ENCODE assay signal across 1 mouse cellular context in the genomic region with DNA sequence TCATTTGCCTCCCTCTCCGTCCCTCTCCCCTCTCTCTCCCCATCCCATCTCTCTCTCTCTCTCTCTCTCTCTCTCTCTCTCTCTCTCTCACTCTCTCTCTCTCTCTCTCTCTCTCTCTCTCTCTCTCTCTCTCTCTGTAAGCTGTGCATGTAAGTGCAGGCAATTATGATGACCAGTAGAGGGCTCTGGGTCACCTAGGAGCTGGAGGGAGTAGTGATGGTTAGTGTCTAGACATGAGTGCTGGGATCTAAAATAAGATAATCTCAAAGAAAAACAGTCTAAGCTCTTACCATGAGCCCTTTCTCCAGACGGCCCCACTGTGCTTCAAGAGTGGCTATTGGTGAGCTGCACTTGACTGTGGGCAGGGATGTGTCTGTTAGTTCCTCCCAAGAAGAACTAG.
TF ChIP-seq lines count a peak whose summit lies in the region.

No protein-coding gene starts in this region.

TF ChIP-seq in MEL, 35 proteins besides CTCF, POLR2A, EP300 and RAD21:
- TF ChIP-seq MYC (IDR thresholded peaks at IDR 0.05; ENCODE audit: low read depth, low read length) = no peak
- TF ChIP-seq MYB (IDR thresholded peaks at IDR 0.05; ENCODE audit: low read depth, low read length) = no peak
- no peak for TF ChIP-seq CHD2 (IDR thresholded peaks at IDR 0.05; ENCODE audit: low read length)
- TF ChIP-seq CHD1 (IDR thresholded peaks at IDR 0.05; ENCODE audit: low read depth, low read length) = no peak
- TF ChIP-seq TCF12 (IDR thresholded peaks at IDR 0.05; ENCODE audit: low read depth, low read length) = no peak
- TF ChIP-seq TAL1 (IDR thresholded peaks at IDR 0.05; ENCODE audit: low read length) = no peak
- no peak for TF ChIP-seq NRF1 (IDR thresholded peaks at IDR 0.05; ENCODE audit: insufficient read depth, low read depth, low read length, poor library complexity, severe bottlenecking)
- TF ChIP-seq SMC3 (IDR thresholded peaks at IDR 0.05; ENCODE audit: low read depth, low read length) = no peak
- no peak for TF ChIP-seq RCOR1 (IDR thresholded peaks at IDR 0.05; ENCODE audit: low read depth, low read length)
- TF ChIP-seq POLR2AphosphoS2 (IDR thresholded peaks at IDR 0.05; ENCODE audit: low read length) = no peak
- no peak for TF ChIP-seq GABPA (IDR thresholded peaks at IDR 0.05; ENCODE audit: low read depth, low read length)
- no peak for TF ChIP-seq SIN3A (IDR thresholded peaks at IDR 0.05; ENCODE audit: low read length)
- TF ChIP-seq JUND (IDR thresholded peaks at IDR 0.05; ENCODE audit: low read depth, low read length) = no peak
- TF ChIP-seq MAFK (IDR thresholded peaks at IDR 0.05; ENCODE audit: borderline replicate concordance, low read depth, low read length) = no peak
- no peak for TF ChIP-seq KAT2A (conservative IDR thresholded peaks at IDR 0.05; ENCODE audit: low read depth, low read length)
- TF ChIP-seq ZKSCAN1 (IDR thresholded peaks at IDR 0.05; ENCODE audit: low read depth, low read length) = no peak
- TF ChIP-seq ETS1 (IDR thresholded peaks at IDR 0.05; ENCODE audit: low read depth, low read length) = no peak
